Mouse (Mus musculus) ovary, postnatal 36 days (tissue): ENCODE measurements around the gene Olfr543.
"Not testable (repeated sequence)": the region's sequence is repeated elsewhere in the genome, so short reads cannot be mapped to it uniquely, and the experiment has no call there.

ENCODE experiments used
- DNase-seq: peaks from one replicate; pipeline ENCODE4 v3.0.0; 2022; ENCODE audit warnings: low spot score, mixed read lengths

Gene Olfr543

DNA sequence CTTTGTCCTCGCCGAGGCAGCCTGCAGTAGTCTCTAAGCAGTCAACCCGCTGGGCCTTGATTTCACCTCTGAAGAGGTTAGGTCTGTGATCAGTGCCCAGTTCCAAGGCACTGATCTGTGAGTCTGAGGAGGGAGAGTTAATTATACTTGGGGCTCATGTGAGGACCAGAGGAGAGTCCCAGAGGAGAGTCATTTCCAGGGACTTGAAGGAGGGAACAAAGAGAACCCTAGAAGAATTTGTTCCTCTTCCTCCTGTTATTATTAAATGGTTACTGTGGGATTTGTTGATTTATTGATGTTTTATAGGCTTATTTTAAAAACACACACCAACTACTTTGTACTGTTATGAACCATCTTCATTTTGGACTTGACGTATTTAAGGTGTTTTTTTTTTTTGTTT is at the start of gene Olfr543:
Gene Olfr543 (minus strand): TSS at position 101 of the 400 bp plus-strand sequence.
- DNase-seq = no peak

- DNase-seq = no peak
Measured at GRCm38 (mm10) chr7:102529052-102529451, 47.6 kb upstream of the Olfr543 start.

- DNase-seq = no peak
Measured at GRCm38 (mm10) chr7:102517051-102517335, 35.5 kb upstream of the Olfr543 start.

DNA sequence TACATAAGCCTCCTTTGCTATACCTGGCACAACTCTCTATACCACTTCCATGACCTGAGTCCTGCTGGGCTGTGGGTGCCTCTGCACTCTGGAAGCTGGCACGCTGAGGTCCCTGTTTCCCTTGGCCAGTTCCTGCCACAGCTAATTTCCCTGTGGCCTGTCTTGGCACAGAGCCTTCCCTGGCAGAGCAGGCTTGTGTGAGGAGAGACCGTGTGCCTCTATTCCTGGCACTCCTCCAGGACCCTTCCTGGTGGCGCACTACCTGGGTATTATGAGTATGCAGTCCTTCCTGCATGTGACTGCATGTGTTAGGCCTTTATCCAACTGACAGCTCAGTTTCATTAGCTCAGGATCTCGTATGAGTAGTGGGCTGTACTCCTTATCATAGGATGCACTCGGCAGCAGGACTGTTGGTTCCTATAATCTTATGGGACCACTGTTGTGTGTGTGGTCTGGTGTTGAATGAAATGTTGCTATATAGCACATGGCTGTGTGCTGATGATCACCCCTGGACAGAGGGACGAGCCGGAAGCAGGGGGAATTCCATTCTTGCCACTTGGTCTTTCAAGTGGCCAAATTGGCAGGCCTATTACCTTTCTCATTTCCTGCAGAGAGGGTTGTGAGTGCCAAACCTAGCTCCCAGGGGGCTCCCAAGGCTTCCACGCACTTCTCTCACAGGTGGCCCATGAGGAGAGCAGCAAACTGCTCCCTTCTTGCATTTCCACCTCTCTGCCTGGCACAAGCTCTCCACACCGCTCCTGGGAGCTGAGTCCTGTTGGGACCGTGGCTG is 35.0 kb upstream of the Olfr543 start:
- no peak for DNase-seq

DNA sequence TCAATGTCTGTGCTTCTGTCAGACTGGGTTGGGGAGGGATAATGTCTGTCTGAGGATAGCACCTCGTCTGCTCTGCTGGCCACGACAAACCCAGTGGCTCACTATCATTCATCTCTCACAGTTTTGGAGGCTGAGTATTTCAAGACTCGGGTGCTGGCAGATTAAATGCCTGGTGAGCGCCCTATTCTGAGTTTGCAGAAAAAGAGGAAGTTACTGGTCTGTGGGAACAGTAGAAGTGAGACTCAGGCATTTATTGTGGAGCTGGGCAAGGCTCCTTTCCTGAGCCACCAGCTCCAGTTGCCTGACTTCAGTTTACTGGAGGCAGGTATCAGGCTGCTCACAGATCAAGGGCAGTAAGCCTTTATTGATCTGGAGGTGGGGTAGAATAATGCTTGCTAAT is 32.7 kb upstream of the Olfr543 start:
- no peak for DNase-seq

DNA sequence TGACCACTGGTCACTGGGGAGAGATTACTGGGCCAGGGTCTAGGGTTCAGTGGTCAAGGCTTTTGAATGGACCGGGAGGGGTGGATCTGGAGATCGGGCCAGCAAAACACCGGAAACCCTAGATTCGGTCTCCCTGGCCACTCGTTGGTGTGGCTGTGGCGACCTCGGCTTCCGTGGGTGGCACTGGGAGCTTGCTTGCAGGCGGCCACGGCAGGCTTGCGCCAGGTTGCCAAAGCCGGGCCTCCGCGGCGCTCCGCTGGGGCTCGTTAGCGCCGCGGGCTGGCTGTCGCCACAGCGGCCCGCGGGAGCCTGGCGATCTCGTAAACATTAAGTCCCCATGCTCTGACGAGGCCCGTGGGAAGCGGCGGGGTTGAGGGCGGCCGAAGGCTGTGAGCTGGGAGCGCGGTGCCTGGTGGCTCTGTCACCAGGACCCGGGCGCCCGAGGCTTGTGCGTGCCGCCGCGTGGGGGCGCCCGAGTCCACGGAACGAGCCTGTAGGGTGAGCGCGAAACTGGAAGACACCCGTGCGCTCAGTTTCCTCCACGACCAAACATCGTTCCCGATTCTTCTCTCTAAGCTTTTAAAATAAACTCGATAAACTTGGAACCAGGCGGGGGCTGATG is 31.4 kb upstream of the Olfr543 start:
- DNase-seq = peak; percentile 87

- DNase-seq = no peak
Measured at GRCm38 (mm10) chr7:102511927-102512326, 30.4 kb upstream of the Olfr543 start.

DNA sequence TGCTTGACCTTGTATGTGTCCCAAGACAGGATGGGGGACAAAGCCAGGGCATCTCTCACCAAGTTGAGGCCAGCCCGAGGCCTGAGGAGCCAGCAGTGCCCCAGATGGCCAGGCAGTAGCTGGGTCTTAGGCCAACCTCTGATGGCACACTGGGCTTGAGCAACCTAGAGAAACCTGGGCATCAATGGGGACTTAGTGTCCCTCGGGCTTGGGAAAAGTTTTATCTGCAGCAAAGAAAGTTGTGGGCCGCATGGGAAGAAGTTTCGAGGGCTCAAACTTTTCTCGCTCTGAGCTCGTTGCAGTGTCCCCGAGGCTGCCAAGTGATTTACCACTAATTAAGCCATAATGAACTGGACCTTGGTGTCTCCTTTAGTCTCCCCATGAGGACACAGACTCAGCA is 28.2 kb upstream of the Olfr543 start:
- DNase-seq = no peak

DNA sequence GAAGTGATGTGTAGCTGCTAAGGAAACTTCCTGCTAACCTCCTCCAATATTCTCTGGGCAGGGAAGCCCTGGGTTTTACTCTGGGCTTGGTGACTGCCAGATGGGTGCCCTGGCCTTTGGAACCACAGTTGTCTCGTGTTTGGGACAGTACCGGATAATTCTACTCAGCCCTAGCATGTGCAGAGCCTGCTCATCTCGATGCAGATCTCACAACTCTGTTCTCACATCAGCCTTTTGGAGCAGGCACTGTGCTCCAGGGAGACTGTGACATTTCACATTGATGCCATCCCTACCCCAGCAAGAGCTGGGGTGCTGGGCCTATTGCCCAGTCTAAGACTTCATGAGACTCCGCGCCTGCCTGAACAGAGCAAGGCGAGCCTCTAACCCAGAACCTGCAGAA is 27.2 kb upstream of the Olfr543 start:
- DNase-seq = no peak

DNA sequence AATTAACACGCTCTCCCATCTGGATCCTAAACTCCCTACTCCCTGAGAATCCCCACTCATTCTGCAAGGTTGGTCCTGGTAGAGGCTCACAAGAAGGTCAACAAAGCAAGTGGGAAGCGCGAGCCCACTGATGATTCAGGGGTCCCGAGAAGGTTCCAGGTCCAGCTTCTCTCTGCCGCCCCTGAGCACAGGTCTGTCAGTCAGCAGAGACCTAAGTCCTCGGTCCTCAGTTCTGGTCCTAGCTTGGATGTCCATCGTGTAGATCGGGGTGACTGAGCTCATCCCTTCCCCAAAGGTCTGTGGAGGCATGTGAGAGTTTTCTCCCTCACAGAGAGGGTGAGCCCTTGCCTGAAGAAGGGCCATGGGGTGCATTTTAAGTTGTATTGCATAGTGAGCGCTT is 26.6 kb upstream of the Olfr543 start:
- no peak for DNase-seq

GRCm38 (mm10) chr7:102506848-102507247 is 25.4 kb upstream of the Olfr543 start:
- DNase-seq = peak; percentile 61

- no peak for DNase-seq
Measured at GRCm38 (mm10) chr7:102501986-102502385, 20.5 kb upstream of the Olfr543 start.

DNA sequence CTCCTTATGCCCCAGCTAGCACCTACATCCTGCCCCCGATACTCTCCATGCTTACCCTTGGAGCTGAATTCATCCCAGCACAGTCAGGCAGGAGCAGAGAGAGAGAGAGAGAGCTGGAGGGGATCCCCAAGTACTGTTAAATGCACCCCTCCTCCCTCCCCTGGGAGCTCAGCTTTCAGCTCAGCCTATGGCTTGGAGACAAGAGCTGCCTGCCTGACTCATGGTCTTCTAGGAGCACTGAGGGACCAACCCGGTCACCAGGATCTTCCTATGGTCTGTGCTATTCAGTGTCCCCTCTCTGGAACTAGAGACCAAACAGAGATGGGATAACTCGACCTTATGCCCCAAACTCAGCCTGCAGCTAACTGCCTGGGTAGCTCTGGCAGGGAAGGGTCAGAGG is 18.0 kb upstream of the Olfr543 start, which contains the start of gene Olfr545:
Gene Olfr545 (minus strand): TSS at position 101 of the 400 bp plus-strand sequence.
- no peak for DNase-seq

- not testable (repeated sequence) for DNase-seq
Measured at GRCm38 (mm10) chr7:102494416-102494815, 12.9 kb upstream of the Olfr543 start.

GRCm38 (mm10) chr7:102488161-102488560 is 6.7 kb upstream of the Olfr543 start, which contains the start of gene Olfr544:
Olfr544 (minus strand) TSS chr7:102488313.
- DNase-seq = no peak

GRCm38 (mm10) chr7:102486105-102486504 is 4.6 kb upstream of the Olfr543 start:
- no peak for DNase-seq

- not testable (repeated sequence) for DNase-seq
Measured at GRCm38 (mm10) chr7:102484766-102485165, 3.3 kb upstream of the Olfr543 start.

DNA sequence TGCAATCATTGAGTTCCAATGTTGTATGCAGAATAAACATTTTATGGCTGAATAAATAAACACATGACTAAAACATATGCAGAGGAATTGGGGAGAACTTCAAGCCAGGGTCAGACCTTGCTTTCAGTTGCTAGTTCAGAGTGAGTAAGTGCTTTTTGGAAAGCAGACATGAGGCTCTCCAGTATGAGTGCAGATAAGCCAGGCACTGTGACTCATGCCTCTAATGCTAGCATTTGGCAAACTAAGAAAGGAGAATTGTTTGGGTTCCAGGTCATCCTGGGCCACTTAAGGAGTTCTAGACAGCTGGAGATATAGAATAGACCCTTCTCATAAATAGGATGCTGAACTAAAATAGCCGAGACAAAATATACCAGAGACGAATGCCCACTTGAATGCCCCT is 2.2 kb upstream of the Olfr543 start:
- no peak for DNase-seq

DNA sequence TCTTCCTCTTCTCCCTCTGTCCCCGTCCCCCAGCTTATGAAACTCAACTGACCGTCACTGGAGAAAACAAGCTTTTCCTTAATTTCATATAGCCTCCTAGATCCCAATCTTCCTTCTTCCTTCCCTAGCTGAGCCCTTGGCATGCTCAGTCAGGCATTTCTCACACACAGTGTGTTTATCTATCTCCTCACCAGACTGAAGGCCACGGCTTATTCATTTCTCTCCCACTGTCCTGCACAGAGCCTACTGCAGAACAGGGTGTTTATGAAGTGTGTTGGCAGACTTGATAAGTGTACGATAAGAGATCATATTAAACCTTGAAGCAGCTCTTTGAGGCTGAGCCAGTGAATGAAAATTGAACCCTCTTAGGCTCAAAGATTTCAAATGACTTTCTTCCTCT is 658 bp downstream of the Olfr543 start:
- peak; percentile 17 for DNase-seq

DNA sequence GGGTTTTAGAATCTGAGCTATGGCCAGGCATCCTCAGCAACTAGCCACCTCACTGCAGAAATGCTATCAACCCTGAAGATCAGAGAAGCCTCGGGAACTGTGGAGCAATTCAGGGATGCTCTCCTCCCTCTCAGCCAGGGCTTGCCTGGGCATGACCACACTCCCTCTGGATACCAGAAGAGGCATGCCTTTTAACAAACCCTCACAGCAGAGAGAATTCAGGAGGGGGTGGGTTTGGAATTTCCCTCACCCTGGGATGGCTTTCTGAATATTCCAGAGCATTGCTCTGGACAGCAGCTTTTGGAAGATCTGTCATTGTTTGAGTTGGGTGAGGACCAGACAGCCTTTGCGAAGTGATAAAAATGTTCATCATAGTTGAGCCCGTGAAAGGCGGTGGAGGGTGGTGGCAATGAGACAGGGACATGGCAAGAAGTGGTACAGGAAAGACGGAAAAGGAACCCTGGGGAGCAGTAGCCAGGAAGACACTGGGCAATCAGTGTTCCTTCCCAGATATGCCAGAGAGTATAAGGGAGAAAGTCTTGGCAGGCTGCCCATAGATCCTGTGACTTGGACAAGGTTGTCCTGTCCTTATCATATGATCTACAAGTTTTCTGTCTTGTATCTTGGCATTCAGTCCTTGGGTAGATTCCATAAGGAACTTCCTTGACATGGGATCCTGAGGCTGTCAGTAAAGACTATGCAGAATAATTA is 2.0 kb downstream of the Olfr543 start:
- peak; percentile 33 for DNase-seq

DNA sequence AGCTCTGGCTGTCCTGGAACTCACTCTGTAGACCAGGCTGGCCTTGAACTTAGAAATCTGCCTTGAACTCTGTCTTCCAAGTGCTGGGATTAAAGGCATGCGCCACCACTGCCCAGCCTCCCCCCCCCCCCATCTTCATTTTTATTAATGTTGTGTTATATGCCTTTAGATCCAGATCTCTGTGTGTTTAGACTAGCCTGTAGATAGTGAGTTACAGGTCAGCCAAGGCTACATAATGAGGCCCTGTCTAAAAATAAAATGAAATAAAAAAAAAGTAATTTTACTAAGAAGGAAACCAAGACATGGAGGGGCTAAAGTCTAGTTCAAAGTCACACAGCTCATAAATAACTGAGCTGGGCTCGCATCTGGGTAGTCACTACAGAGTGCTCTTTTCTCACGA is 2.6 kb downstream of the Olfr543 start:
- no peak for DNase-seq

DNA sequence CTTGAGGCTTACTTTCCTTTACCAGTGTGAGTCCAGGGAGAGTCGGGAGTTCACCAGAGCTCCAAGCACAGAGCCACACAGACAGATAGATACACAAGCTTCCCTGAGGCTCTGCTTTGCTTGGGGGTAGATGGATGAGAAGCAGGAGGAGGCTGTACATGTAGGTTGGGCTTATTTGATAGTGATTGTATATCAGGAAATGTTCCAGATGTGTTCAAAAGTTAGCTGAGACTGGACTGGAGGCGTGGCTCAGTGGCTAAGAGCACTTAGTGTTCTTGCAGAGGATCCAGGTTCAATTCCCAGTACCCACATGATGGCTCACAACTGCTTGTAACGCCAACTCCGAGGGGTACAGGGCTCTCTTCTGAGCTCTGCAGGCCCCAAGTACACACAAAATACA is 3.1 kb downstream of the Olfr543 start:
- DNase-seq = no peak

GRCm38 (mm10) chr7:102477377-102477776 is 4.1 kb downstream of the Olfr543 start:
- no peak for DNase-seq
